Mouse (Mus musculus): ENCODE results near the gene Slco1a4.
"Not testable (repeated sequence)": the region's sequence is repeated elsewhere in the genome, so short reads cannot be mapped to it uniquely, and the experiment has no call there.

The Slco1a4 gene

DNA sequence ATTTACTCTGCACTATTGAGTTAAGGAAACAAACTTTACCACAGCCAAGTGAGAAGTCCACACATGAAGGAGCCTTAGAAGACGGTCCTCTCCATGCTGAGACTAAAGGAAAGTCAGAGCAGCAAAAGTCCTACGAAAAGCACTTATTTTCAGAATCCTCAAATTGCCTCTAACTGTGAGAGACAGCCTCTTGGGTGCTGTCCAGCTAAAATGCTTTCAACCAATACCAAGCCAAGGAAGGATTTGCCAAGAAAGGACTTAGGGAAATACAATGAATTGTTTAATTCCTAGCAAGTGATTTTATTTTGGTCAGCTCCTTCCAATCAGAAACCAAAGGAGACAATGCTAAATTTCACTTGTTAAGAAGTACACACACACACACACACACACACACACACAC, at the start of gene Slco1a4:
Gene Slco1a4 (minus strand): TSS at position 115 of the 400 bp plus-strand sequence.
- DNase-seq: no peak

DNA sequence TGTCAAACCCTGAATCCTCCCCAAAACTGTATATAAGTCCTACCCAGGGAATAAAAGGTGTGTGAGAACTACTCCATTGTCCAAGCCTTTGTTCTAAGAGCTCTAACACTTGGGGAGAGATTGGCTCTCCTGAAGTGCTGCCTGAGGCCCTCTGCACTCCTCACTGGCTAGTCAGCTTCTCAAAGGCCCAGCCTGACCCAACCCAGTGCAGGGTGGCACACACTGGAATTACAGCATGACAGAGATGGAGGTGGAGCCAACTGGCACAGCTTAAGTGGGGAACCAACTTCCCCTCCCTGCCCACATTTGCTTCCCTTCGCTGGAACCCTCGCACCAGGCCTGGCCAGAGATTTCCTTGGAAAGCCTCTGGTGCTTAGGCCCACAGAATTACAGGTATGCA, 42.2 kb upstream of the Slco1a4 start:
- DNase-seq: no peak

DNA sequence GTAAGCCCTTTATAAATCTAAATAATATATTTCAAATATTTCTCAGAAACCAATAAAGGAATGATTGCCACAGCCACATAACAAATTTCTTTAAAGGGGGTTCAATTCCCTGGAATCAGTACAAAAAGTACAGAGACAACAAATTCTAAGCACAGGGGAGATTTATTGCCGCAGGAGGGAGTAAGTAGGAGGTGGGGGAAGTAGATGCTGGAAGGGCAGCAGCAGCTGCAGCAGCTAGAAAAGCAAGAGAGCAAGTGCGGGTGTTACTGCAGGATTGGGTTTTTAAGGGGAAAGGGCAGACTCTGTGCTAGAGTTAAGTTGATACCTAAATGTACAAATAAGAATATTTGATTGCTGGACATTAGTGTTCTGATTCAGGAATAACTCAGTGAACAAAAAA, 33.7 kb upstream of the Slco1a4 start:
- no peak for DNase-seq

DNA sequence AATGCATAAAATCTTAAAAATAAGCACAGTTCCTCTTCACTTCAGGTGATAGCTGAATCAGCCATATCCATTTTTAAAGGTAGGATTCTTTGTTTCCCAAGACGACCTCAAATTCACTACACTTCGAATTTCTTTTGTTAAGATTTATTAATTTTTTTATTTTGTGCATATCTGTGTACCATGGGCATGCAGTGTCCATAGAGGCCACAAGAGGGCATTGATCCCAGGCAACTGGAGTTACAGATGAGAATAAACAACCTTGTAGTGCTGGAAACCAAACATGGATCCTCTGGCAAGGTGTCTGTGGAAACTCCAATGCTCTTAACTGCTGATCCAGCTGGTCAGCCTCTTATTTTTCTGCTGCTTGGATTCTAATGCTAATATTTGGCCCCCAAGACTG, 32.2 kb upstream of the Slco1a4 start:
- no peak for DNase-seq

DNA sequence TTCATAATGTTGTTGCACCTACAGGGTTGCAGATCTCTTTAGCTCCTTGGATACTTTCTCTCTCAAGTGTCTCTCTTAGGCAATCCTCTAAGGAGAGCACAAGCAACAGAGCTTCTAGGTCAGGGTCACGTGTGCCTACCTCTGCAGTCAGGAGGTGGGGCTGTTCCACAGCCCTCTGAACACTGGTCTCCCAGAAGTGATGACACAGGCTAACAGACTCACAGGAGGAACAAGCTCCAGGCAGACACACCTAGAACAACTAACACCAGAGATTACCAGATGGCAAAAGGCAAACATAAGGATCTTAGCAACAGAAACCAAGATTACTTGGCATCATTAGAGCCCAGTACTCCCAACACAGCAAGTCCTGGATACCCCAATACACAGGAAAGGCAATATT, 26.6 kb upstream of the Slco1a4 start:
- DNase-seq: no peak

DNA sequence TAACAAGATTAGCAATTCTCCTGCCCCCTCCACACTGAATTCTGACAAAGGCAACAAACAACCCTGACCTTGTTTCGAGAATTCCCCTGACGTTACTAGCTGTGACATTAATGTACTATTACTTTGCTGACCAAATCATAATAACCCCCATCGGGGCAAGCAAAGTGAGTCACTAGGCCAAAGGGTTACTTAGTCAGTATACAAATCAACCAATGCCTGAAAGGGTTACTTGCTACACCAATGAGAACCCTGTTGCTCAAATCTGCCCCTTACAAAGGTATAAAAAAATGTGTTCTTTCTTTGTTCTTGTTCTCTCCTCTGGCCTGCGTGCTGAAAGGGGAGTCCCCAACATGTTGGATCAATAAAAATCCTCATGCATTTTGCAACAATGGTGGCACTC, 19.7 kb upstream of the Slco1a4 start:
- DNase-seq: not testable (repeated sequence)

DNA sequence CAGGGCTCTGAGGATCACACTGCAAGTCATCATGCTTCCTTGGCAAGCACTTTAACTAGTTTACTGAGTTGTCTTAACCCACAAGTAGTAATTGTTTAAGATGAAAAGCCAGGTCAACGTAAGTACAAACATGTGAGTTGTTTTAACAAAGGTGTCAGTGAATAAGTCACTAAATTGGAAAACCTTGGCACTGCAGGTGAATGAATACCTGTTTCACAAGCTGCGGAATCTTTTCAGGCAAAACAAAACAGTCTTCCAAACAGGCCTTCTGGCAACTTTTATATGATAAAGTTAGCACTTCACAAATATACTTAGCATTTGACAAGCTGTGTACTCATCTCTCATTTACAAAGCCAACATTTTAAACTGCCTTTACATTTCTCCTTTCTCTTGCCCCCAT, 15.7 kb upstream of the Slco1a4 start:
- no peak for DNase-seq

DNA sequence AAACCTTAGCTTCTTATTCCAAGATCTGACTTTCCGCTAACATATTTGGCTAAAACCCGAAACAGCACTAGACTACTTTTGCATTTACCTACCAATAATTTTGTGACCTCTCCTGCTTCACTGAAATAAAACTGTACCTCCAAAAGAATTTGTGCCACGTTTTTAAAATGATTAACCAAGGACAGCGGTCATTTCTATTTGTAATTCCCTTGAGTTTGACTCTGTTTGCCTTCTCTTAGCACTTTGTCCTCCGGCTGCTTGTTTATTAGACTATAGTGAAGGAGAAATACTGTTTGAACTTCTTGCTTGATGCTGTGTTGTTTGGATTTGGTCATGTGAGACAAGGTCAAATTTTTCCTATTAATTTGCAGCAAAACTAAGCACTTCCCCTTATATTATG, 12.7 kb upstream of the Slco1a4 start:
- no peak for DNase-seq

DNA sequence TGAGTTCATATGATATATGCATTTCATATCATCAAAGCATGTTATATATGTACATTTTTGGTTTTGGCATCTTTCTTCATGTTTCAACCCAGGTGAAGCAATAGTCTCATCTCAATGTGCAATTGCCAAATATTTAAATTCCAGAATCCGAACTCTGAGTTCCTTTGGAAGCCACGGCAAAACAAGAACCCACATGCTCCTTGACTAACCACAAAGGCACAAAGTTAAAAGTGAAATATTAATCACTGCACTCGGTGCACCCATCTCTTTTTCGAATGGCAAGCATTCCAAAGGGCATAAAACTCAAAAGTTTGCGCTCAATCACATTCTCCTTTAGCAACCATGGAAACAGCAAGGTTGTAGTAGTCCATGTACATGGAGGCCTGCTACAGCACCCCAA, 10.0 kb upstream of the Slco1a4 start:
- DNase-seq: no peak

DNA sequence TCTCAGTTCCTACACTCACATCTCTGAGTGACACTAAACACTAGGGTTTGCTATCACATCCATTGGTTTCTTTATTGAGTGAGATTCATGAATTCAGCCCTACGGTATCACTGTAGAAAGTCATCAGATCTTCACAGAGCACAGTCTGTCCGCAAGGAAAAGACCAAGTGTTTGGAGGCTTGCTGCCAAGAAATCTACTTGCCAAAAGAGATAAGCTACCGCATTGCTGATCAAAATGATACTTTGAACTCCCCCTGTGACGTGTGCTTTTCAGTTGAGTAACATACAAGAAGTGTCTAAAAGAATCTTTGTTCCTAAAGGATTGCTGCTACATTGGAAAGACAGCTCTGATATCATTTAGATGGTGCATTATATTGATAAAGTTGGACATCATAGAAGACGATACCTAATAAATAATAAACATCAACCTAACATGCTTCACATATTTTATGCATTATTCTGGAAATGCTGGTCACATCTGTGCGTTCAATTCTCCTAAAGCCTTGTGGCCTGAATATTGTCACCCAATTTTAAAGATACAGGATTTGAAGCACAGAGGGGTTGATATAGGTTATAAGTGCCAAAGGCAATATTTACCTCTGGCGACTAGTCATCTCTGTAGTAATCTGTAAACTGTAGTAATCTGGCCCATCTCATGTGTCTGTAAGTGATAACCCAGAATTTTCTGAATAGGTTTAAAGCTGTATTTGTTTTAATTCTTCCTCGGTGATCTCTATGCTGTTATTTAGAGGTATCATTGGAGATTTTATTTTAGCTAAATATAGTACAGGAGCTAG, 1.9 kb upstream of the Slco1a4 start:
- DNase-seq: no peak

DNA sequence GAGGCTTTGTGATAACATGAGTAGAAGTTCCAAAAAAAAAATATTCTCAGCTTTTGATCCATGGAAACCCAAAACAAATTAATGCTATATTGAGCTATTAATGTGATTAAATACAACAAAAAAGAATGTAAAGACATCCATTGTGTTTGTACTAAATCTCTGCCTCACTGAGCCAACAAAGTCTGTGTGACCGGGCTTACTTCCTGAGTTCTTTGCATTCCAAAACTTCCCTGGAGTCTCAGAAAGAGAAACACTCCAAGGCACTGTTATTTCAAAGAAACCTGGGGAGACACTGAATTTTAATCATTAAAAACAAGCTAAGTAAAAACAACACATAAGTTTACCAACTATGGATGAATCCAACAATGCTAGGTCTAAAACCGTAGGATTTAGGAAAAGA, 2.4 kb downstream of the Slco1a4 start:
- no peak for DNase-seq

DNA sequence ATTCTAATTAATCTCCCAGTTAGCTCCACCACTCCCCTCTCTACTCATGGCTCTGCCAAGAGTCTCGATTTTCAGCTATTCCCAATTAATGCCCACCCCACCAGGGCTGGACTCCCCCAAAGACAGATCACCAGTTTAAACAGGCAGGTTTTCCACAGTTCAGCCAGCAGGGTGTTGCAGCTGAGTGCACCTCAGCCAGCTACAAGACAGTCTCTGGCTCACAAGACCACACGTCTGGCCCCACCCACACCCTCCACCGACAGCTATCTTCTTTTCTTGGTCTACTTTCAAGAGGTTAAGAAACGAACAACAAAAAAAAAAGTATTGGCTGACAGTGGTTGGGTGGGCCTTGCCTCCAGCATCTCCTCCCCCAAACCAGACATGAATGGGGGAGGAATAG, 6.9 kb downstream of the Slco1a4 start:
- DNase-seq: no peak

DNA sequence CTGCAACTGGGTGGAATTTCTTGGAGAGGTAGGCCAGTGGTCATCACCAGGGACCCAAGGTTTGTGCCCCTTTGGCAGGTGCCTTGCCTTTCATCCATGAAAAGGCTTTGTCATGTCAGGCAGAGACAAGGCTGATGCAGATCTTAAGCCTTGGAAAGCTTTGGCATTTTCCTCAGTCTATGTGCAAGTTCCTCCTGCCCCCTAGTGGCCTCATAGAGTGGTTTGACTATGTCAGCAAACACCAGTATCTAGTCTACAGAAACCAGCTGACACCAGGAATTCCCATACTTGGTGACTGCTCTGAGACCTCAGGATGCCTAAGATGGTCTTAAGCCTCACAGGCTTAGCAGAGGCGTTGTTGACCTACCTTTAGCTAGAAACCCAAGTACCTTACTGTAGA, 58.2 kb downstream of the Slco1a4 start:
- no peak for DNase-seq

DNA sequence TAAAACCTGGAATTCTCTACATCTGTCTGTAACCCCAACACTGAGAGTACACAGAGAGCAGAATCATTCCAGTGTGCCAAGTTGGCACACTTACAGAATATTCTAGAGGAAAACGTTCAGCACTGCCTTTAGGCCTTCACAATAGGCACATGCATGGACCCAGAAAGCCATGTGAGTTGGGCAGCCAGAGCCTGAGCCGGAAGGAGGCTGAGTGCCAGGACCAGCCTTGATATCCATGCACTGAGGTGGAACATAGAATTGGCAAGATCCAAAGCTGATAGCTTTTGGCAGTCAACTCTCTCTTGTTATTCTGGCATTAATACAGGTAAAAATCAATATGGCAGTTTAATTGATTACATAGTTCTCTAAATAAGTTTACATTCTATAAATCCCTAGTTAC, 81.5 kb downstream of the Slco1a4 start:
- DNase-seq: no peak

DNA sequence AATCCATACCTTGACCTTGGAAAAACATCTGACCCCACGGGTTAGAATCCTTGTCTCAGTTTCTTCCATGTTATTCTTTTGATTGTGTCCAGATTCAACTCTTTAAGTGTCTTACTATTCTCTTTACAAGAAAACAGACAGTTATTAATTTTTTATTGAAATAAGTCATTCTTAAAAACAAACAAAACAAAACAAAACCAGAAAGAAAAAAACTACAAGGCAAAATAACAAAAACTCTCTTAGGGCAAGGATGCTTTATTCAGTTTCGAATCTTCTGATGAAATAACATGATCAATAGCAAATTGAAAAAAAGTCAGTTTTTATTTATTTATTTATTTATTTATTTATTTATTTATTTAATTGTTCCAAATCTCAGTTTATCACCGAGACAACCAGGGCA, 82.3 kb downstream of the Slco1a4 start, which contains the start of gene Gm5724:
Gene Gm5724 (minus strand): TSS at position 101 of the 400 bp plus-strand sequence.
- DNase-seq: no peak
